Mouse (Mus musculus): ENCODE results near the gene Zfp366. TPM values are rescaled to one million over a fixed set of nuclear protein-coding genes. Genes with fewer than 3 reads are reported as not detected.

The Zfp366 gene
- polyA plus RNA-seq, 1 experiment = 1.1 TPM

GRCm38 (mm10) chr13:99152305-99152930 lies 32.2 kb upstream of the Zfp366 start:
- 7% methylated on average over 18 of the region's 18 CpGs for WGBS
- TF ChIP-seq POLR2A (IDR thresholded peaks at IDR 0.05; ENCODE audit: borderline replicate concordance, control insufficient read depth, low read depth, low read length) (no peak), CTCF (IDR thresholded peaks at IDR 0.05; ENCODE audit: control insufficient read depth, insufficient read depth, low read length) (no peak)
- H3K27ac ChIP-seq (ENCODE audit: control insufficient read depth, insufficient read depth, low read depth, low read length, poor library complexity) = no peak overlapping the region
- H3K4me1 ChIP-seq (ENCODE audit: control insufficient read depth, insufficient read depth, low read length) = no peaks in the 10 kb centered on the region
- H3K4me3 ChIP-seq (replicated peaks; ENCODE audit: control insufficient read depth, low read depth, low read length) = no peak overlapping the region

DNA sequence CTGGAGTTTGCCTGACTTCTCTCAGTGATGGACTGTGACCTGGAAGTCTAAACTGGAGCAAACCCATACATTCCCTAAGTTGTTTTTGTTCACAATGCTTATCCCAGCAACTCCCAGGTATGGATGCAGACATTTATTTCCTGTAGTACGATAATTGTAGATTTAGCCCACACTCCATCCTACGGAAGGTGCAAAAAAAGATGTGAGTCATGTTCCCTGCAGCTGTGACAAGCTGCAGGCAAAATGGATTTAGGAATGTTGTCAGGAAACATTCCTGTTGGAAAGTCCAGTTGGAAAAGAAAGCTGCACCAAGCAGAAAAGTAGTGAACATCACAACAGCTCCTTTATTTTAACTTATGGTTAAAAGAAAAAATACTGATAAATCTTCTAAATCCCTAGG lies 26.9 kb upstream of the Zfp366 start:
- no peak overlapping the region for H3K4me3 ChIP-seq (replicated peaks; ENCODE audit: control insufficient read depth, low read depth, low read length)
- 88% methylated on average over 2 of the region's 2 CpGs for WGBS
- TF ChIP-seq POLR2A (IDR thresholded peaks at IDR 0.05; ENCODE audit: borderline replicate concordance, control insufficient read depth, low read depth, low read length) (no peak), CTCF (IDR thresholded peaks at IDR 0.05; ENCODE audit: control insufficient read depth, insufficient read depth, low read length) (no peak)
- H3K27ac ChIP-seq (ENCODE audit: control insufficient read depth, insufficient read depth, low read depth, low read length, poor library complexity) = no peak overlapping the region
- H3K4me1 ChIP-seq (ENCODE audit: control insufficient read depth, insufficient read depth, low read length) = no peaks in the 10 kb centered on the region

DNA sequence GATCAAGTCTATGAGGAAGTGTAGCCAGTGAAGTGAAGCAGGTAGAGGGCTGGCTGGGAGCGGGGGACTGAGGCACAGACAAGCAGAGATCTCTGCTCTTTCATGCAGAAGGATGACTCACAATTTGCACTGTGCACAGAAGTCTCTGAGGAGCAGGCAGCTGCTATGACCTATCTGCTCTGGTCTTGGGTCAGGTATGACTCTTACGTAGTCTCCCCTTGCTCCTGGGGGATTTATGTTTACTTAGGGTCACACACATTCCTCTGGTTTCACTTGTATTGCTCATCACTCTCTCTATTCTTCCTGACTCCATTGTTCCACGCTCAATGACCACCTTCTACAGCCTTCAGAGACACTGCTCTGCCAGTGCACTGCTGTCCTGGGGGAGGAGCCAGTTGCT lies 25.9 kb upstream of the Zfp366 start:
- Histone ChIP-seq H3K4me1 (ENCODE audit: control insufficient read depth, insufficient read depth, low read length) (no peaks in the 10 kb centered on the region; the same call in 1 of the 2 replicates), H3K4me3 (replicated peaks; ENCODE audit: control insufficient read depth, low read depth, low read length) (no peak overlapping the region), H3K27ac (ENCODE audit: control insufficient read depth, insufficient read depth, low read depth, low read length, poor library complexity) (no peak overlapping the region)
- no peak for TF ChIP-seq CTCF (IDR thresholded peaks at IDR 0.05; ENCODE audit: control insufficient read depth, insufficient read depth, low read length)
- TF ChIP-seq POLR2A (IDR thresholded peaks at IDR 0.05; ENCODE audit: borderline replicate concordance, control insufficient read depth, low read depth, low read length) = no peak
- WGBS = 73% methylated on average over 3 of the region's 3 CpGs

DNA sequence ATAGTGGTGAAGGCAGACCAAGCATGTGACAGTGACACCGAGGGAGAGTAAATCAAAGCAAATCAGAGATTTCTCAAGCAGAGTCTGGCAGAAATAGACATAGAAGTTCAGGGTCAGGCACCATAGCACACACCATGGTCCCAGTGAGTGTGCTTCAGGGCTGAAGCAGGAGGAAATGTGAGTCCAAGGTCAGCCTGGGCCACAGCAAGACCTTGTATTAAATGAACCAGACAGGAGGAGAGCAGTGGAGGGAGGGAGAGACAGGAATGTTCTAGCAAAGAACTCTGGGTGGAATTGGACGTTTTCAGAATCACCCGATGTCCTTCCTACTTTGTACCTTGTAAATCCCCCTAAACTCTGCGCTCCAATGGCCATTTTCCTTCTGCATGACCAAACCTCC lies 21.6 kb upstream of the Zfp366 start:
- TF ChIP-seq CTCF (IDR thresholded peaks at IDR 0.05; ENCODE audit: control insufficient read depth, insufficient read depth, low read length) (no peak), POLR2A (IDR thresholded peaks at IDR 0.05; ENCODE audit: borderline replicate concordance, control insufficient read depth, low read depth, low read length) (no peak)
- Histone ChIP-seq H3K4me1 (ENCODE audit: control insufficient read depth, insufficient read depth, low read length) (no peaks in the 10 kb centered on the region; the same call in 1 of the 2 replicates), H3K4me3 (replicated peaks; ENCODE audit: control insufficient read depth, low read depth, low read length) (no peak overlapping the region), H3K27ac (ENCODE audit: control insufficient read depth, insufficient read depth, low read depth, low read length, poor library complexity) (no peak overlapping the region)
- 75% methylated on average over 4 of the region's 4 CpGs for WGBS

GRCm38 (mm10) chr13:99163521-99164359 lies 20.9 kb upstream of the Zfp366 start:
- Histone ChIP-seq H3K4me1 (ENCODE audit: control insufficient read depth, insufficient read depth, low read length) (no peaks in the 10 kb centered on the region; the same call in 1 of the 2 replicates), H3K27ac (ENCODE audit: control insufficient read depth, insufficient read depth, low read depth, low read length, poor library complexity) (no peak overlapping the region), H3K4me3 (replicated peaks; ENCODE audit: control insufficient read depth, low read depth, low read length) (no peak overlapping the region)
- WGBS = 34% methylated on average over 10 of the region's 10 CpGs
- TF ChIP-seq POLR2A (IDR thresholded peaks at IDR 0.05; ENCODE audit: borderline replicate concordance, control insufficient read depth, low read depth, low read length) = no peak
- TF ChIP-seq CTCF (IDR thresholded peaks at IDR 0.05; ENCODE audit: control insufficient read depth, insufficient read depth, low read length) = no peak

DNA sequence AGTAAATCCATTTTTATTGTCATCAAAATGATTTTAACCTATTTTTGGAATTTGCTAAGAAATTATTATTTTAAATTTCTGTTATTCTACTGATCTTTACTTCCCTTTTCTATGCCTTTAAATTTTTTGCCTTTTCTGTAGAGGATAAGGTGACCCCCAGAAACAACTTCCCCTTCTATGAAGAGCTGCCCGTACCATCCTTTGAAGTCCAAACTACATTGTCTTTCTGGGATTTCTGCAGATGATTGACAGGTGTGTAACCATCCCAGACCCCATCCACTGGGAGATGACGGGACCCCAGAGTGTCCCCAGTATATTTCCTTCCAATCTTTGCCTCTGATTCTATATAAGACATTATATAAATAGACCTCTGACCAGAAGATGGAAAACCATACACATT lies 20.3 kb upstream of the Zfp366 start:
- no peak overlapping the region for H3K27ac ChIP-seq (ENCODE audit: control insufficient read depth, insufficient read depth, low read depth, low read length, poor library complexity)
- TF ChIP-seq POLR2A (IDR thresholded peaks at IDR 0.05; ENCODE audit: borderline replicate concordance, control insufficient read depth, low read depth, low read length) = no peak
- TF ChIP-seq CTCF (IDR thresholded peaks at IDR 0.05; ENCODE audit: control insufficient read depth, insufficient read depth, low read length) = no peak
- H3K4me3 ChIP-seq (replicated peaks; ENCODE audit: control insufficient read depth, low read depth, low read length) = no peak overlapping the region
- WGBS = 36% methylated on average over 2 of the region's 2 CpGs
- no peaks in the 10 kb centered on the region; the same call in 1 of the 2 replicates for H3K4me1 ChIP-seq (ENCODE audit: control insufficient read depth, insufficient read depth, low read length)

GRCm38 (mm10) chr13:99169401-99169800 lies 15.2 kb upstream of the Zfp366 start:
- Histone ChIP-seq H3K4me1 (ENCODE audit: control insufficient read depth, insufficient read depth, low read length) (no peaks in the 10 kb centered on the region; the same call in 1 of the 2 replicates), H3K27ac (ENCODE audit: control insufficient read depth, insufficient read depth, low read depth, low read length, poor library complexity) (no peak overlapping the region), H3K4me3 (replicated peaks; ENCODE audit: control insufficient read depth, low read depth, low read length) (no peak overlapping the region)
- WGBS = 81% methylated on average over 6 of the region's 6 CpGs
- TF ChIP-seq POLR2A (IDR thresholded peaks at IDR 0.05; ENCODE audit: borderline replicate concordance, control insufficient read depth, low read depth, low read length) (no peak), CTCF (IDR thresholded peaks at IDR 0.05; ENCODE audit: control insufficient read depth, insufficient read depth, low read length) (no peak)

DNA sequence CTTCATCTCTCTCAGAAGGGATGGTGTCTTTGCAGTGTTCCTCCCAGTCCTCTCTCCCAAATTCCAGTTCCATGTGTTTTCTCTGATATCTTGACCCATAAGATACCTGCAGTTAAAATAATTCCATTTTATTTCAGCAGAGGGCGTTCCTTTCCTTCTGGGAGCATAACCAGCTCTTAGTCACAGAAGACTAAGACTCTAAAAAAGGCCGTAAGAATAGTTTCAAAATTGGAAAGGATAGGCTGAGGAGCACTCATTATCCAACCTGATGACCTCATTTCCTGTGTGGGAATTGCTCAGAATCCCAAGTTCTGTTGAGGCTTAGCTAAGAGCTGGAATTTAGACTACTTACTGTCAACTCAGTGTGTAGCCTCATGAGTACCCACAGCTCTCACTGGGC lies 14.3 kb upstream of the Zfp366 start:
- no peak for TF ChIP-seq POLR2A (IDR thresholded peaks at IDR 0.05; ENCODE audit: borderline replicate concordance, control insufficient read depth, low read depth, low read length)
- Histone ChIP-seq H3K4me1 (ENCODE audit: control insufficient read depth, insufficient read depth, low read length) (no peaks in the 10 kb centered on the region; the same call in 1 of the 2 replicates), H3K27ac (ENCODE audit: control insufficient read depth, insufficient read depth, low read depth, low read length, poor library complexity) (no peak overlapping the region), H3K4me3 (replicated peaks; ENCODE audit: control insufficient read depth, low read depth, low read length) (no peak overlapping the region)
- WGBS = 22% methylated on average over 2 of the region's 2 CpGs

Measured in bone marrow, adult 2 months (tissue).